Mouse (Mus musculus) lung, adult 2 months (tissue): ENCODE data around the gene Hspa1b.

Source experiments
- CTCF ChIP-seq: fragments of 200-500 bp; IDR thresholded peaks from 2 replicates; pipeline ENCODE4 v1.5.1; 2011; ENCODE audit warnings: mild to moderate bottlenecking, low read length, control low read depth; ENCODE audit not compliant: insufficient read depth
- POLR2A ChIP-seq: fragments of 200-500 bp; IDR thresholded peaks from 2 replicates; pipeline ENCODE4 v1.6.1; 2011; ENCODE audit warnings: low read depth, mild to moderate bottlenecking, control low read depth, low read length, borderline replicate concordance; ENCODE audit errors: extremely low read depth

DNA sequence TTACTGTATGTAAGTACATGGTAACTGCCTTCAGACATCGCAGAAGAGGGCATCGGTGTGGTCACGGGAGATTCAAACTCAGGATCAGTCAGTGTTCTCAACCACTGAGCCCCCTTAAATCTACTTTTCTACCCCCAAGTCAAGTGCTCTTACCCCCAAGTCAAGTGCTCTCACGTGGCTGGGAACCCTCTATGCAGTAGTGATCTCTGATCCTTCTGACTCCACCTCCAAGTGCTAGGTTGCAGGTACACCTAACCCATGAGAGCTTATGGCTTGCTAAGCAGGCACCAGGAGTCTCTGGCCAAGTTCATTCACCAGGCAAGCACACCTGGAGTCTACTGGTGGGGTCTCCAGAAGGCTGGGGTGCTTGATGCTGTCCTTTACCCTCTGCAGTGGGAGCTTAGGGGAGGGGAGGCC is 9.5 kb downstream of the Hspa1b start:
- TF ChIP-seq POLR2A = no peak
- no peak for TF ChIP-seq CTCF
